In the genomic region with DNA sequence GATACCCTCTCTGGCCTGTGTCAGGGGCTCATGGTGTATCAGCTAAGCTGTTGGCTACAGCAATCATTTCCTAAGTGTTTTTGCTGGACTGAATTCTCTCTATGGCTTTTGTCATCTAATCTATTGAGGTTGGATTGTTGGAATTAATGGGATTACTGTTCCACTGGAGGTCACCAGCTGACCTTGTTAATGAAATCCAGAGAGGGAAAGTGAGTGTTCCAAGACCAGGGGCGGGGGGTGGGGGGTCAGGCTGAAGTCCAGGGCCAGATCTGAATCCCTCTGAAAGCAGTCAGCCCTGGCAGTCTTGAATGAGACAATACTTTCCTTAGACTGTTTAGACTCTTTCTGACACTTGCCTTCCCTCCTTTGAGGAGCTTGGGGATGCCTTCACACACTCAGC, we compare ENCODE assay signal across 26 mouse cellular contexts.
DNase-seq lines count a peak whose midpoint lies in the region; ATAC-seq and TF ChIP-seq lines count a peak whose summit lies in the region.
"Had no signal": no experiment of that assay in that cellular context is flagged by ENCODE, and none has a peak within 500 bp of the region (broad histone marks: within the 10 kb centered on the region; RNA-seq: fewer than 3 reads in every experiment).

No protein-coding gene starts in this region.

- peak; percentile 28 for DNase-seq in forebrain, embryonic 10.5 days (ENCODE audit: extremely low spot score, low spot score)
- DNase-seq in forebrain, embryonic 14.5 days (ENCODE audit: low spot score) = no peak
- DNase-seq in midbrain, embryonic 11.5 days (ENCODE audit: low spot score, missing footprints) = peak; percentile 89
- DNase-seq in midbrain, postnatal 0 days (ENCODE audit: low spot score) = no peak
- DNase-seq in embryo, embryonic 9.5 days (ENCODE audit: extremely low spot score) = peak; percentile 27
- peak; percentile 7 for DNase-seq in skeletal muscle tissue, adult 2 months (ENCODE audit: low read depth, low spot score)
- DNase-seq in lung, postnatal 25 days (ENCODE audit: low spot score) = no peak
- DNase-seq in lung, postnatal 0 days (ENCODE audit: low spot score) = no peak
- DNase-seq: adrenal gland, adult 2 months; adrenal gland, postnatal 25 days; B cell, adult 2 months; cerebellum, adult 2 months; cerebellum, postnatal 10 days; forebrain, postnatal 0 days; gastrocnemius, adult 2 months; gastrocnemius, postnatal 25 days; heart, postnatal 10 days had no signal

- H3K27me3 ChIP-seq in forebrain, embryonic 10.5 days (ENCODE audit: poor library complexity, severe bottlenecking) = peaks cover 92% of the 10 kb centered on the region
- H3K27me3 ChIP-seq in forebrain, embryonic 14.5 days (replicated peaks; ENCODE audit: control insufficient read depth, insufficient read depth, low read length) = peaks cover 6% of the 10 kb centered on the region
- peaks cover 2% of the 10 kb centered on the region; the same call in 1 of the 2 replicates for H3K27me3 ChIP-seq in midbrain, embryonic 11.5 days (ENCODE audit: control insufficient read depth, insufficient read depth, low read length)
- peaks cover 5% of the 10 kb centered on the region; the same call in 1 of the 2 replicates for H3K27me3 ChIP-seq in midbrain, postnatal 0 days (ENCODE audit: insufficient read depth, low read length)
- H3K27me3 ChIP-seq in lung, postnatal 0 days (replicated peaks; ENCODE audit: insufficient read depth, low read length) = no peaks in the 10 kb centered on the region
- H3K27me3 ChIP-seq: embryonic facial prominence, embryonic 15.5 days had no signal

- H3K9ac ChIP-seq in forebrain, embryonic 14.5 days (ENCODE audit: low read length) = no peak overlapping the region
- no peak overlapping the region for H3K9ac ChIP-seq in midbrain, embryonic 11.5 days (ENCODE audit: low read length)
- H3K9ac ChIP-seq in midbrain, postnatal 0 days (replicated peaks; ENCODE audit: low read length, poor library complexity, severe bottlenecking) = no peak overlapping the region
- H3K9ac ChIP-seq in lung, postnatal 0 days (replicated peaks; ENCODE audit: low read depth) = no peak overlapping the region
- H3K9ac ChIP-seq: embryonic facial prominence, embryonic 15.5 days; forebrain, embryonic 12.5 days; forebrain, postnatal 0 days; hindbrain, embryonic 14.5 days had no signal

- TF ChIP-seq CTCF in midbrain, postnatal 0 days (IDR thresholded peaks at IDR 0.05) = no peak
- TF ChIP-seq CTCF in lung, postnatal 0 days (IDR thresholded peaks at IDR 0.05) = no peak

- WGBS in forebrain, embryonic 10.5 days = 17% methylated on average over 1 of the region's 1 CpGs
- 16% methylated on average over 1 of the region's 1 CpGs for WGBS in forebrain, embryonic 14.5 days
- WGBS in midbrain, embryonic 11.5 days = 0% methylated on average over 1 of the region's 1 CpGs
- WGBS in midbrain, postnatal 0 days = 18% methylated on average over 1 of the region's 1 CpGs
- 23% methylated on average over 1 of the region's 1 CpGs for WGBS in lung, postnatal 0 days

- H3K4me3 ChIP-seq in forebrain, embryonic 10.5 days = no peak overlapping the region
- H3K4me3 ChIP-seq in forebrain, embryonic 14.5 days (ENCODE audit: low read depth, low read length) = no peak overlapping the region
- H3K4me3 ChIP-seq in midbrain, embryonic 11.5 days (ENCODE audit: low read depth, low read length) = no peak overlapping the region
- no peak overlapping the region for H3K4me3 ChIP-seq in midbrain, postnatal 0 days (ENCODE audit: low read depth, low read length)
- H3K4me3 ChIP-seq in lung, postnatal 0 days (ENCODE audit: low read depth, low read length) = no peak overlapping the region
- H3K4me3 ChIP-seq: embryonic facial prominence, embryonic 15.5 days; forebrain, embryonic 12.5 days; gastrocnemius, adult 2 months; heart, embryonic 10.5 days had no signal

- ATAC-seq in forebrain, embryonic 14.5 days = no peak
- ATAC-seq in midbrain, embryonic 11.5 days (ENCODE audit: low FRiP score) = peak; percentile 61; the same call in 1 of the 2 replicates
- ATAC-seq in midbrain, postnatal 0 days (ENCODE audit: low FRiP score) = no peak
- ATAC-seq in lung, postnatal 0 days = no peak
- ATAC-seq: activated CD4-positive, CD25-positive, alpha-beta regulatory T cell, adult 4 months; CD4-positive, CD25-positive, alpha-beta regulatory T cell, adult 4 months; forebrain, postnatal 0 days; intestine, embryonic 16.5 days; Patski had no signal

- 0 out of 2 replicates have a peak overlapping the region, but pooled peaks have one; percentile 51 for H3K27ac ChIP-seq in forebrain, embryonic 10.5 days
- no peak overlapping the region for H3K27ac ChIP-seq in forebrain, embryonic 14.5 days (ENCODE audit: low read depth, low read length)
- H3K27ac ChIP-seq in midbrain, embryonic 11.5 days (ENCODE audit: low read depth, low read length) = no peak overlapping the region
- H3K27ac ChIP-seq in midbrain, postnatal 0 days (ENCODE audit: low read depth, low read length) = no peak overlapping the region
- H3K27ac ChIP-seq in lung, postnatal 0 days (ENCODE audit: low read length) = no peak overlapping the region
- H3K27ac ChIP-seq: embryonic facial prominence, embryonic 15.5 days; forebrain, embryonic 12.5 days; gastrocnemius, adult 2 months; heart, embryonic 10.5 days; hindbrain, embryonic 14.5 days had no signal

- peaks cover 70% of the 10 kb centered on the region for H3K4me1 ChIP-seq in forebrain, embryonic 10.5 days
- H3K4me1 ChIP-seq in forebrain, embryonic 14.5 days (ENCODE audit: control insufficient read depth, insufficient read depth, low read length) = peaks cover 8% of the 10 kb centered on the region; the same call in 1 of the 2 replicates
- peaks cover 36% of the 10 kb centered on the region for H3K4me1 ChIP-seq in midbrain, embryonic 11.5 days (ENCODE audit: control insufficient read depth, insufficient read depth, low read length)
- H3K4me1 ChIP-seq in midbrain, postnatal 0 days (ENCODE audit: insufficient read depth, low read length) = peaks cover 4% of the 10 kb centered on the region; the same call in 1 of the 2 replicates
- no peaks in the 10 kb centered on the region for H3K4me1 ChIP-seq in lung, postnatal 0 days (ENCODE audit: insufficient read depth, low read depth, low read length)
- H3K4me1 ChIP-seq: embryonic facial prominence, embryonic 15.5 days had no signal

- no peaks in the 10 kb centered on the region for H3K9me3 ChIP-seq in forebrain, embryonic 10.5 days
- H3K9me3 ChIP-seq in forebrain, embryonic 14.5 days (replicated peaks; ENCODE audit: control insufficient read depth, low read length) = no peaks in the 10 kb centered on the region
- H3K9me3 ChIP-seq in midbrain, embryonic 11.5 days (ENCODE audit: control insufficient read depth, low read length) = no peaks in the 10 kb centered on the region
- H3K9me3 ChIP-seq in midbrain, postnatal 0 days (ENCODE audit: low read length) = no peaks in the 10 kb centered on the region
- no peaks in the 10 kb centered on the region for H3K9me3 ChIP-seq in lung, postnatal 0 days (ENCODE audit: low read length)
- H3K9me3 ChIP-seq: embryonic facial prominence, embryonic 15.5 days; forebrain, embryonic 12.5 days; heart, embryonic 10.5 days had no signal

- no peak overlapping the region for H3K4me2 ChIP-seq in forebrain, embryonic 14.5 days (ENCODE audit: low read length)
- no peak overlapping the region for H3K4me2 ChIP-seq in midbrain, embryonic 11.5 days
- H3K4me2 ChIP-seq in midbrain, postnatal 0 days (ENCODE audit: low read depth, low read length, poor library complexity, severe bottlenecking) = no peak overlapping the region
- no peak overlapping the region for H3K4me2 ChIP-seq in lung, postnatal 0 days (replicated peaks; ENCODE audit: low read depth, low read length)
- H3K4me2 ChIP-seq: embryonic facial prominence, embryonic 15.5 days; forebrain, embryonic 12.5 days; hindbrain, embryonic 14.5 days had no signal

- H3K36me3 ChIP-seq in forebrain, embryonic 10.5 days (replicated peaks) = no peaks in the 10 kb centered on the region
- H3K36me3 ChIP-seq in forebrain, embryonic 14.5 days (ENCODE audit: control insufficient read depth, insufficient read depth, low read length) = no peaks in the 10 kb centered on the region
- no peaks in the 10 kb centered on the region for H3K36me3 ChIP-seq in midbrain, embryonic 11.5 days (ENCODE audit: control insufficient read depth, insufficient read depth, low read length)
- no peaks in the 10 kb centered on the region for H3K36me3 ChIP-seq in midbrain, postnatal 0 days (ENCODE audit: insufficient read depth, low read length)
- H3K36me3 ChIP-seq in lung, postnatal 0 days (ENCODE audit: insufficient read depth, low read length) = no peaks in the 10 kb centered on the region
- H3K36me3 ChIP-seq: embryonic facial prominence, embryonic 15.5 days; forebrain, embryonic 12.5 days; G1E; heart, embryonic 10.5 days had no signal

- TF ChIP-seq EP300 in lung, postnatal 0 days (IDR thresholded peaks at IDR 0.05) = no peak

Comparison
In these comparisons a context has a peak if more than half of its experiments do, and no peak if none do; other contexts are left out.
1. DNase-seq: peak in forebrain, embryonic 10.5 days (single experiment), midbrain, embryonic 11.5 days (single experiment), embryo, embryonic 9.5 days (single experiment) and skeletal muscle tissue, adult 2 months (single experiment); none in forebrain, embryonic 14.5 days (single experiment), midbrain, postnatal 0 days (single experiment), lung, postnatal 25 days (single experiment) and lung, postnatal 0 days (single experiment).